Mouse (Mus musculus): ENCODE results near the gene Rapgef4.
"Not testable (repeated sequence)": the region's sequence is repeated elsewhere in the genome, so short reads cannot be mapped to it uniquely, and the experiment has no call there.

Gene Rapgef4

GRCm38 (mm10) chr2:72113716-72114115 is 132.7 kb downstream of the Rapgef4 start:
- in situ Hi-C loops (cut with MseI, MboI): no loop called here

- in situ Hi-C loops (cut with MseI, MboI): no loop called here
Observed at GRCm38 (mm10) chr2:72114148-72114559, 133.1 kb downstream of the Rapgef4 start.

GRCm38 (mm10) chr2:72116103-72116502 is 135.1 kb downstream of the Rapgef4 start:
- in situ Hi-C loops (cut with MseI, MboI): no loop called here

- in situ Hi-C loops (cut with MseI, MboI): no loop called here
Observed at GRCm38 (mm10) chr2:72116698-72117097, 135.7 kb downstream of the Rapgef4 start.

GRCm38 (mm10) chr2:72117138-72118011 is 136.3 kb downstream of the Rapgef4 start:
- in situ Hi-C loops (cut with MseI, MboI): no loop called here

- in situ Hi-C loops (cut with MseI, MboI): no loop called here
Observed at GRCm38 (mm10) chr2:72120211-72120610, 139.2 kb downstream of the Rapgef4 start.

GRCm38 (mm10) chr2:72122410-72123223 is 141.6 kb downstream of the Rapgef4 start:
- in situ Hi-C loops (cut with MseI, MboI): no loop called here

- in situ Hi-C loops (cut with MseI, MboI): no loop called here
Observed at GRCm38 (mm10) chr2:72123851-72124250, 142.8 kb downstream of the Rapgef4 start.

GRCm38 (mm10) chr2:72125786-72126185 is 144.7 kb downstream of the Rapgef4 start:
- in situ Hi-C loops (cut with MseI, MboI): no loop called here

GRCm38 (mm10) chr2:72126411-72126810 is 145.4 kb downstream of the Rapgef4 start:
- in situ Hi-C loops (cut with MseI, MboI): no loop called here

- in situ Hi-C loops (cut with MseI, MboI): no loop called here
Observed at GRCm38 (mm10) chr2:72129612-72130311, 148.7 kb downstream of the Rapgef4 start.

GRCm38 (mm10) chr2:72132222-72132621 is 151.2 kb downstream of the Rapgef4 start:
- in situ Hi-C loops (cut with MseI, MboI): no loop called here

- in situ Hi-C loops (cut with MseI, MboI): no loop called here
Observed at GRCm38 (mm10) chr2:72136045-72136444, 155.0 kb downstream of the Rapgef4 start.

- in situ Hi-C loops (cut with MseI, MboI): no loop called here
Observed at GRCm38 (mm10) chr2:72136486-72137264, 155.6 kb downstream of the Rapgef4 start.

- in situ Hi-C loops (cut with MseI, MboI): no loop called here
Observed at GRCm38 (mm10) chr2:72139863-72140845, 159.1 kb downstream of the Rapgef4 start.

- in situ Hi-C loops (cut with MseI, MboI): no loop called here
Observed at GRCm38 (mm10) chr2:72141091-72141490, 160.1 kb downstream of the Rapgef4 start.

GRCm38 (mm10) chr2:72141732-72142131 is 160.7 kb downstream of the Rapgef4 start:
- in situ Hi-C loops (cut with MseI, MboI): not testable (repeated sequence)

GRCm38 (mm10) chr2:72143413-72143812 is 162.4 kb downstream of the Rapgef4 start:
- in situ Hi-C loops (cut with MseI, MboI): no loop called here

- in situ Hi-C loops (cut with MseI, MboI): loop anchor here (5.0 kb wide), 3 partner anchors 47 to 107 kb away; no protein-coding TSS in a partner anchor
Observed at GRCm38 (mm10) chr2:72144576-72145200, 163.6 kb downstream of the Rapgef4 start.

All from mouse trophoblast stem cell (cell line).